Mouse (Mus musculus) kidney, adult 9 months (tissue): ENCODE measurements at regions not wholly inside any gene's neighbourhood (a gene's known extent, or its start where the extent isn't known, plus 50 kb on each side); places are given as distances from the start of the nearest gene placed in this dataset.

Source experiments
- DNase-seq: peaks from one replicate; pipeline ENCODE4 v3.0.0; 2022

DNA sequence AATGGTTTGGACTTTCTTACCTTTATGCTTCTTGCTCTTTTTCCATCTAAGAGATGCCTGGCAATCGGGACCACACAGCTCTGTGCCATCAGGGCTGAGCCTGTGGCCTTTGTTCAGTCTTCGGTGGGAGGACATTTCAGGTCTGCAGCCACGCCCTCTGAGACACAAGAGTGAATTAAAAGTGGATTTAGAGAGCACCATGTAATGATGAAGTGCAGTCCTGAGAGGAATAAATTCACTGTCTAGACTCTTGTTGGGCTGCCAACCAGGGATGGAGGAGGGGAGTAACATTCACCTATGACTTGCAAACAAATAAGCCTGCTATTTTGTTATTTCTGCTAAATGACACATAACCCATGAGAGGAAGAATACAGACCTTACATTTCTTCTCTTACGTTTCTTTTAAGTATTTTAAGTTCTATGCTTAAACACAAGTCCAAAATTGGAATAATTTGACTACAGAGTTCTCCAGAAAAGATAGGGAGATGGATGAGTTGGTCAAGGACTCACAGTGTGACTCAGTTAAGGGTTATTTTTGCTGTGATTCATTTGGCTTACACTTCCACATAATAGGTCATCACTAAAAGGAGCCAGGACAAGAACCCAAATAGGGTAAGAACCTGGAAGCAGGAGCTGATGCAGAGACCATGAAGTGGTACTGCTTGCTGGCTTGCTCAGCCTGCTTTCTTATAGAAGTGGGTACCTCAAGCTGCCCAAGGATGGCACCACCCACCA lies 484.3 kb downstream of the Nuf2 start:
- DNase-seq = no peak

DNA sequence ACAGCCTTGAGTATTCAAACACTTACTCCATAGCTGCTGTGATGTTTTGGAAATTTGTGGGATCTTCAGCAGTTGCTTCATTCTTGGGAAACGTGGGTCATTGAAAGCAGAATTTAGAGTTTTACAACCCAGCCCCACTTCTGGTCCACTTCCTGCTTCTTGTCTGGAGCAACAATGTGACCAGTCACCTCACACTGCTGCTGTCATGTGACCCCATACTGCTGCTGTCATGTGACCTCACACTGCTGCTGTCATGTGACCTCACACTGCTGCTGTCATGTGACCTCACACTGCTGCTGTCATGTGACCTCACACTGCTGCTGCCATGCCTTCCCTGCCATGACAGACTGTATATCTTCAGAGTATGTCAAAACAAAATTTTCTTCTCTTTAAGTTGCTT lies 497.7 kb downstream of the Nuf2 start:
- DNase-seq = no peak

DNA sequence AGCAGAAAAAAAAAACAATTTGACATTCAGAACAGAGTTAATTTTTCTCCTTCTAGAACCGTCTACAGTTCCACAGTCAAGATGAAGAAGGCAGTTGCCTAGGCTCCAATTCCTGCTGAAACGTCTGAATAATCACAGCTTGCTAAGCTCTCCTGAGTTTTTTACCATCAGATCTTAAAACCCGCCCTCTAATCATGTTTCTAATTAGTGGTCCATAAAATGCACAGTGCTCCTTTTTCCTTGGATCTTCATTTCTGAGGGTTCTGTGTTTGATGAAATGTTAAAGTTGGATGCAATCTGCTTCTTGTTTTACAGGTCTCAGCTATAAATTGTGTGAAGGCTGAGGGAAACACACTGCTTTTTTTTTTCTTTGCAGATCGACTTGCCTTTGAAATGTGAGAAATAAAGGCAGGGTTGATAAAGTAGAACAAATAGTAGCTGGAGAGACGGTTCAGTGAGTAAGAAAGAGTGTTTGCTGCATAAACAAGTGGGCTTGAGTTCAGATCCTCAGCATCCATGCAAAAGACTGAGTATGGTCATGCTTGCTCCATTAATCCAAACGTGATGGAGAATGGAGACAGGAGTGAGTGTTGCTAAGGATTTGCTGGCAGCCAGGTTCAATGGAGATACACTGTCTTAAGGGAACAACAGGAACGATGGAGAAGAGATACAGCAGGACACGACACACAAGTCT lies 499.3 kb downstream of the Nuf2 start:
- no peak for DNase-seq

- no peak for DNase-seq
These were observed 503.6 kb downstream of the Nuf2 start for GRCm38 (mm10) chr1:169027706-169028105.

- DNase-seq = no peak
These were observed 504.0 kb downstream of the Nuf2 start for GRCm38 (mm10) chr1:169027241-169027640.

DNA sequence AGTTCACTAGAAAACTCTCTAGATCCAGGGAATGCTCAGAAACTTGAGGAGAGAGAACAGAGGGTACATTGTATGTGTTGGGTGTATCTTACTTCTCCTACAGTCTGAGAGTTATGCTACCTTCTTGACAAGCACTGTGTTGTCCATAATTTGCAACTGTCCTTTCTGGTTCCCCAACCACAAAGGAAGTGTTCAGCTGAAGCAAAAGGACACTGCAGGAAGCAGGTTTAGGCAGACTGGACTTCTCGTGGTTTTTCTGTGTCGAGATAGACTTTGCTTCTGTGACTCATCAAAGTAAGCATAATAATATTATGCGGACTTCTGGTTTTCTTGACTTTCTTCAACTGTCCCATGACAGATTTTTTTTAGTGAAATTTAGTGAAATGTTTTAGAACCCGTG lies 506.7 kb downstream of the Nuf2 start:
- DNase-seq = no peak

DNA sequence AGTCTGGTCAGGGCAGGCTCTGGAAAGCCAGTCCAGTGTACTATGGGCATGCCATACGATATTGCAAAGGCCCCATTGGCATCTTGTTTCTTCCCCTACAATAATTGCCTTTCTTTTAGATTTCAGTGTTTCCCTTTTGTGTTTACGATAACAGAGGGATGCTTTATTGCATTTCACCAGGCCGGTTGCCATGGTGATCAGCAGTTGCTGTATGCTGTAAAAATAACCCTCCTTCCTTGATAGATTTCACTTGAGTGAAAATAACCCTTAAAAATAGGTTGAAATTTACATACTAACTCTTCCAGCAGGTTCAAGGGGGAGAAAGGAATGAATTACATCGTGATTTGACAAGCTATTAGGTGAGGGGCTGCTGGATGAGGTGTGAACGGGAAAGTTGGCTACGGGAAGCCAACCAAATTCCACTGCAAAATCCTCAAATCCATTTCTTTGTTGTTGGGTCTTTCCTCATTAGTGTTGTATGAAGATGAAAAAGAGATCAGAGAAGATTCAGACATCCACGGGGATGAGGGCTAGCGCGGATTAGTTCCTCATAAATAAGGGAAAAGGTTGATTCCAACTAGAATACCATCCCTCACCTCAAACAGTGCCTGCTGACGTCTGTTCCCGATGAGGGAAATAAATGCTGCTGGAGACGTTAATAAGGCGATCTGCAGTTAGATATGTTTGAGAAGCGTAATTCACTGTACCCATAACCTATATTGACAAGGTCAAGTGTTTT lies 539.6 kb downstream of the Nuf2 start:
- DNase-seq = no peak

- DNase-seq = no peak
These were observed 543.1 kb upstream of the Pbx1 start for GRCm38 (mm10) chr1:168975037-168975698.

GRCm38 (mm10) chr1:168969402-168969801 lies 537.3 kb upstream of the Pbx1 start:
- peak; percentile 19 for DNase-seq

GRCm38 (mm10) chr1:168967334-168967733 lies 535.3 kb upstream of the Pbx1 start:
- DNase-seq = no peak

GRCm38 (mm10) chr1:168964467-168964904 lies 532.4 kb upstream of the Pbx1 start:
- no peak for DNase-seq

- peak; percentile 42 for DNase-seq
These were observed 518.9 kb upstream of the Pbx1 start for GRCm38 (mm10) chr1:168950947-168951346.

DNA sequence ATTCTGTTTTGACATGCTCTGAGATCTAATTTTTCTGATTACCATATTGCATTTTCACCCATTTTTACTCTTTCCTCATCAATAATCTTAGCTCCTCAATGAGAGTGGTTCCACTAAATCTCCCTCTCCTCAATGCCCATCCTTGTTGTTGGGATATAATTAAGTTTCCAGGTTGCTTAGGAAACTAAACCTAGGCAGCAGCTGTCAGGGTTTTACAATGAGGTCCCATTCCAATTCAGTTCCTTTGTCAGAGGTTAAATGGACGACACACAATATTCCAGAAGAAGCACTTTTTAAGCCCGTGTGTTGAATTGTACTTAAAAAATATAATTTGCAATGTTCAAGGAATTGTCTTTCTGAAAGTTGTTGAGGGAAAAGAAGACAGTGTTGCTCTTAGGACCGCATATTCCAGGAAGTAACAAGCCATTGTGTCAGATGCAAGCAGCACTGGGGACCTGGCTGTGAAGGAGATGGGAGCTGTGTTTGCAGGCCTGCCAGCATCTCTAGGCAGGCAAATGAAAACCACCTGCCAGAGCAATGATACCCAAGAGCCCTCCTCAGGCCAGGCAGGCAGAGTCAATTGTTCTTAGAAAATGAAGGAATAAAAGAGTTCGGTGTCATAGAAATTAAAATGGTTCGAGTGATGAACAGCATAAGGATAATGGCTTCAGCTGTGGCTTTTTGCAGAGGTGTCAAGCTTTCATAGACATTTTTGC lies 492.2 kb upstream of the Pbx1 start:
- no peak for DNase-seq

GRCm38 (mm10) chr1:168918331-168919076 lies 486.4 kb upstream of the Pbx1 start:
- no peak for DNase-seq

GRCm38 (mm10) chr1:168908684-168909175 lies 476.7 kb upstream of the Pbx1 start:
- no peak for DNase-seq

- DNase-seq = no peak
These were observed 476.1 kb upstream of the Pbx1 start for GRCm38 (mm10) chr1:168908192-168908591.

GRCm38 (mm10) chr1:168898483-168898882 lies 466.4 kb upstream of the Pbx1 start:
- no peak for DNase-seq

GRCm38 (mm10) chr1:168861577-168861976 lies 429.5 kb upstream of the Pbx1 start:
- no peak for DNase-seq

DNA sequence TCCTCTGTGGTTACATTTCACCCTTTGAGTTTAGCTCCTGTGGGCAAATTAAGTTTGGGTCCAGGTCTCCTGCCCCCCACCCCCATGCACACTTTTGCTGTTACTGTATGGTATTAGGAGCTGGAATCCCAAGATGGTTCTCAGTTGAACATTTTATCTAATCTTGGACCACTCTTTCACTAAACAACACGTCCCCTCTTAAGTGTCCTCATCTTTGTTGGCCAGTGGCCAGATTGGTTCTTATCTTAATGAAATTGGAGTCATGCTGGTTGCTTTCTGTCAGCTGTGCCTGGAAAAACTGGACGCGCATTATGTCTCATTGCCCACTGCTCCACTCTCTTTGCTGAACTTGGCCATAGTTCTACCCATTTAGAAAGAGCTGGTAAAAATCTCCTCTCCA lies 391.1 kb upstream of the Pbx1 start:
- no peak for DNase-seq

GRCm38 (mm10) chr1:168818381-168818780 lies 386.3 kb upstream of the Pbx1 start:
- no peak for DNase-seq

DNA sequence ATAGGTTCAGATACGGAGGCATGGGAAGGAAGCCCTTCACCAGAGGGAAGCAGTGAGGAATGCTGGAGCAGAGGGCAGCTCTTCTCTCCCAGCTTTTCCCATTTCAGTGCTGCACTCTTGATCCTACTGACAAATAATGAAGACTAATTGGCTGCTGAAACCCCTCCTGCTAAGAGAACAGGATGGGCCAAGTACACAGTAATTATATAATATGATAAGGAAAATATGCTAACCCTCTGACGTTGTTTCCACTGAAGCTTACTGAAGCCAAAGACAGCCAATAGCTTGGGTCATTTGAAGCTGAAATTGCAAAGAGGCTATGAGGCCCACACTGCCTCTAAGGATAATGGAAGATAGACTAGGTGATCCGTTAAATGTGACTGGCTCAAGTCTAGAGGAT lies 375.0 kb upstream of the Pbx1 start:
- no peak for DNase-seq

DNA sequence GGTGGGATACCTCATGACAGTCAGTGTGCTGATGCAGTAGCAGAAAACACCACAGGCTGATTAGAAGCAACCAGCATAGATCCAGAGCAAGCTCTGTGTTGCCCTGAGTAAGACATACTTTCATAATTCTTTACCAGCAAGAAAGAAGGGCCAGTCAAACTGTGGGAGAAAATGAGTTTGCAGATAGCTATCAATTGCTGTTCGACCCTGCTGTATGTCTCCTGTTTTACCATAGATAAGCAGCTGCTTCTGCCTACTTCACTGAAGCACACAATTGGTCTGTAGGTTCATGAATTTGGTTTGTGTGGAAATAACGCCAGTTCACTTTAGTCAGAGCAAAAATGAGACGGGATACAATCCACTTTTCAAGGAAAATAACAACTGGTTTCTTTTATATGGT lies 373.4 kb upstream of the Pbx1 start:
- no peak for DNase-seq
